Mouse (Mus musculus): ENCODE results near the gene Clec12b.
"Not testable (repeated sequence)": the region's sequence is repeated elsewhere in the genome, so short reads cannot be mapped to it uniquely, and the experiment has no call there.

The Clec12b gene

DNA sequence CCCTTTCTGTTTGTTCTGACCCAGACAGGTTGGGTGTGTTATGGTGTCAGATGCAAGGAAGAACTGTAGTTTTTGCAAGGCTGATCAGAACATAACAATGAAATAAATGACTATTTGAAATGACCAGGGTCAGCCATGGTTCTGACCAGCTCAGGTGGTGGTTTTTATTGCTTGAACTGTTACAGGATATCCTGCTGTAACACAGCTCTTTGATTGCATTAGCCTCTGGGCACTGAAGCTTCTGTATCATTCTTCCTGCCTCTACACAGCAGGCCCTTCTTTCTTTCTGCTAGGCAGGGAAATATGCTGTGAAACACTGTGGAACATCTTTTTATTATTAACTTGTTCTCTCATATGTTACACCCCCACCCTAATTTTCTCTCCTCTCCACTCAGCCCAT lies 29.2 kb downstream of the Clec12b start:
- Histone ChIP-seq H3K27me3 (ENCODE audit: insufficient read depth, low read length) (no peaks in the 10 kb centered on the region), H3K36me3 (ENCODE audit: insufficient read depth, low read length) (no peaks in the 10 kb centered on the region), H3K4me3 (replicated peaks; ENCODE audit: low read length) (no peak overlapping the region), H3K9me3 (ENCODE audit: low read length) (no peaks in the 10 kb centered on the region), H3K4me1 (replicated peaks; ENCODE audit: low read depth, low read length) (0 out of 2 replicates have a peak, but pooled peaks cover 2% of the 10 kb centered on the region)
- no peak for TF ChIP-seq CTCF (conservative IDR thresholded peaks at IDR 0.05; ENCODE audit: low read length)
- TF ChIP-seq NANOG (IDR thresholded peaks at IDR 0.05; ENCODE audit: borderline replicate concordance, low read length): no peak
- no peak for TF ChIP-seq POU5F1 (IDR thresholded peaks at IDR 0.05; ENCODE audit: borderline replicate concordance, low read length)

DNA sequence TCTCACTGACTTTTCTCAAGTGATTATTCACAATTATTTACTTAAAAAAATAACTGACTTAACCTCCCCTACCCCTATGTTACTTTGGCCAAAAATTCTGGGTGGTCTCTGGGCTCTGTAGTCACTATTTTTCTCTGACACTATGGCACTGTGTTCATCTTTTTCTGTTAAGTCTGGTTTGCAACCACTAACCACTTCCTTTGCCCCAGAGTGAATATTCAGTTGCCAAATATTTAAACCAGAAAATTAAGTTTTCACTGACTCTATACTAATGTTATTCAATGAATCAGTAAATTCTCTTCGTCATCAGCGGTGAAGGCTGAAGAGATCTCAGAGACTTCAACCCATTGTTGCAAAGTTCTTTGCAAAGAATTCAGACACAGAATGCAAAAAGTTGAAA lies 29.9 kb downstream of the Clec12b start:
- no peaks in the 10 kb centered on the region for H3K9me3 ChIP-seq (ENCODE audit: low read length)
- TF ChIP-seq NANOG (IDR thresholded peaks at IDR 0.05; ENCODE audit: borderline replicate concordance, low read length) (no peak), CTCF (conservative IDR thresholded peaks at IDR 0.05; ENCODE audit: low read length) (no peak), POU5F1 (IDR thresholded peaks at IDR 0.05; ENCODE audit: borderline replicate concordance, low read length) (no peak)
- H3K27me3 ChIP-seq (ENCODE audit: insufficient read depth, low read length): no peaks in the 10 kb centered on the region

DNA sequence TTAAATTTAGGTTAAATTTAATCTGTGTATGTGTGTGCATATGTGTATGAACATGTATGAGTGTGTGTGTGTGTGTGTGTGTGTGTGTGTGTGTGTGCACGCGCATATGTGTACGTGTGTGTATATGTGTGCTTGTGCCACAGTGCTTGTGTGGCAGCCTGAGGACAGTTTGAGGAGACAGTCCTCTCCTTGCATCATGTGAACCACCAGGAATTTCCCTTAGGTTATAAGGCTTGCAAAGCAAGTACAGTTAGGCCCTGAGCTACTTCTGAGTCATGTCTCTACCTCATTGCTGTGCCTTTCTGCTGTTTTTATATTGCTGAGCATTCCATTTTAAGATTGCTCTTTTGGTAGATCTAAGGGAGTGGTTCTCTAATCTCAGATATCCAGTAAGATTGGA lies 34.6 kb downstream of the Clec12b start:
- TF ChIP-seq CTCF (conservative IDR thresholded peaks at IDR 0.05; ENCODE audit: low read length) (no peak), POU5F1 (IDR thresholded peaks at IDR 0.05; ENCODE audit: borderline replicate concordance, low read length) (no peak), NANOG (IDR thresholded peaks at IDR 0.05; ENCODE audit: borderline replicate concordance, low read length) (no peak)
- H3K4me1 ChIP-seq (replicated peaks; ENCODE audit: low read depth, low read length): peaks cover 17% of the 10 kb centered on the region; the same call in 1 of the 2 replicates
- no peaks in the 10 kb centered on the region for H3K27me3 ChIP-seq (ENCODE audit: insufficient read depth, low read length)
- H3K9me3 ChIP-seq (ENCODE audit: low read length): peaks cover 30% of the 10 kb centered on the region
- H3K36me3 ChIP-seq (ENCODE audit: insufficient read depth, low read length): no peaks in the 10 kb centered on the region
- no peak overlapping the region for H3K4me3 ChIP-seq (replicated peaks; ENCODE audit: low read length)

More for the DNA sequence above, 29.9 kb downstream of the Clec12b start:
- Histone ChIP-seq H3K36me3 (ENCODE audit: insufficient read depth, low read length) (no peaks in the 10 kb centered on the region), H3K4me1 (replicated peaks; ENCODE audit: low read depth, low read length) (0 out of 2 replicates have a peak, but pooled peaks cover 5% of the 10 kb centered on the region), H3K4me3 (replicated peaks; ENCODE audit: low read length) (no peak overlapping the region)

DNA sequence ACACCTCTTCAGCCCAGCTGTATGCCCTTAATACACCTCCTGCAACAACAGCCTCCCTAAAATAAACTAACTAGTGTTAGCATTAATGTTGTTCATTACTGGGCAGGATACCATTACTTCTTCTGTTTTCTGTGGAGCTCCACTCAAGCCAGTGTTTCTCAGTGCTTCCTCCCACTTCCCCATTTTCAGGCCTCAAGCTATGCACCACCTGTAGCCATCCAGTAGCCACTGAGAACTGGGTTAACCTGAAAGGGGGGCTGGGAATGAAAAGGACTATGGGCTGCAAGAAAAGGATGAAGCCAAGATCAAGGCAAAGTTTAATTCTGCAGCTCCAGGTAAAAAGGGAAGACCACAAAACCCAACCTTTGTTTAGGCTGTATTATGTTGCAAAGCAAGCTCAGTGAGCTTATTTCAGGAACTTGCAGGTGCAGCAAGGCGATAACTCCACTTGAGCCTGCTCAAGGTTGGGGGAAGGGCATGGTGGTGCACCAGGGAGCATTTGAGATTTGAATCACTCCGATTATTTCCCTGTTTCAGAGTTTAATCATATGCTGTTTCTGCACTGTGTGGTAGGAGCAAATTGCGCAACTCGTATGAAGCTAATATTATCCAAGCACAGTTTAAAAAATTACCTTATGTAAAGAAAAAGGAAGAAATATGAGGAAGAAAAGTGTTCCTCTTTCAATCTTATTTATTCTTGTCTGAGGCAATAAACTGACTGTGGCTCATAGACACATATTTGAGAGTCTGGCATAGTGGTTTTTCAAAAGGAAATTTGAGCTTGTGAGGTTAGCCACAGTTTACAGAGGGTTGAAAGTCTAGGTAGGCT lies 35.9 kb downstream of the Clec12b start:
- H3K27me3 ChIP-seq (ENCODE audit: insufficient read depth, low read length): no peaks in the 10 kb centered on the region
- H3K4me3 ChIP-seq (replicated peaks; ENCODE audit: low read length): no peak overlapping the region
- H3K4me1 ChIP-seq (replicated peaks; ENCODE audit: low read depth, low read length): peaks cover 17% of the 10 kb centered on the region; the same call in 1 of the 2 replicates
- TF ChIP-seq CTCF (conservative IDR thresholded peaks at IDR 0.05; ENCODE audit: low read length) (no peak), NANOG (IDR thresholded peaks at IDR 0.05; ENCODE audit: borderline replicate concordance, low read length) (no peak), POU5F1 (IDR thresholded peaks at IDR 0.05; ENCODE audit: borderline replicate concordance, low read length) (no peak)
- peaks cover 30% of the 10 kb centered on the region for H3K9me3 ChIP-seq (ENCODE audit: low read length)
- no peaks in the 10 kb centered on the region for H3K36me3 ChIP-seq (ENCODE audit: insufficient read depth, low read length)

DNA sequence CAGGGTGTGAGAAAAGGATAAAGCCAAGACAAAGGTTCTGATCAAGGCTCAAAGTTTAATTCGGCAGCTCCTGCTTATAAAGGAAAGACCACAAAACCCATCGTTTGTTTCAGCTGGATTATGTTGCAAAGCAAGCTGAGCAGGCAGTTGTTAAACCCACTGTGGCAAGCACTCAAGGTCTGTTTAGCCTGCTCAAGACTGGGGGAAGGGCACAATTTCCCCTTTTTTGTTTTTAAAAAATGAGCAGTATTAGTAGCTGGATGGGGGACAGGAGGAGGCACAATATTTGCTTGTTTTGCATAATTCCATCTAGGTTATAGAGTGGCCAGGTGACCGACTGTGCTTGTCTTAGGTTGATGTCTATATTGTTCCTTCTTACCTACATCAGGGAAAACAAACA lies 41.3 kb downstream of the Clec12b start:
- Histone ChIP-seq H3K27me3 (ENCODE audit: insufficient read depth, low read length) (no peaks in the 10 kb centered on the region), H3K4me1 (replicated peaks; ENCODE audit: low read depth, low read length) (peaks cover 2% of the 10 kb centered on the region; the same call in 1 of the 2 replicates), H3K9me3 (ENCODE audit: low read length) (peaks cover 28% of the 10 kb centered on the region), H3K36me3 (ENCODE audit: insufficient read depth, low read length) (no peaks in the 10 kb centered on the region), H3K4me3 (replicated peaks; ENCODE audit: low read length) (no peak overlapping the region)
- TF ChIP-seq POU5F1 (IDR thresholded peaks at IDR 0.05; ENCODE audit: borderline replicate concordance, low read length): no peak
- no peak for TF ChIP-seq NANOG (IDR thresholded peaks at IDR 0.05; ENCODE audit: borderline replicate concordance, low read length)
- no peak for TF ChIP-seq CTCF (conservative IDR thresholded peaks at IDR 0.05; ENCODE audit: low read length)

DNA sequence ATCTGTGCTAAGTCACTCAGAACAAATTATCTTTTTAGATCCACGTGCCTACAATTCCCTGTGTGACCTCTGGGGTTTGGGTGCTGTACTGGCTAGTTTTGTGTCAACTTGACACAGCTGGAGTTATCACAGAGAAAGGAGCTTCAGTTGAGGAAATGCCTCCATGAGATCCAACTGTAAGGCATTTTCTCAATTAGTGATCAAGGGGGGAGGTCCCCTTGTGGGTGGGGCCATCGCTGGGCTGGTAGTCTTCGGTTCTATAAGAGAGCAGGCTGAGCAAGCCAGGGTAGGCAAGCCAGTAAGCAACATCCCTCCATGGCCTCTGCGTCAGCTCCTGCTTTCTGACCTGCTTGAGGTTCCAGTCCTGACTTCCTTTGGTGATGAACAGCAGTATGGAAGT lies 43.3 kb downstream of the Clec12b start, which contains the start of gene Clec12a:
TSS of gene Clec12a (plus strand) at position 301 of the 400 bp plus-strand sequence.
- H3K36me3 ChIP-seq (ENCODE audit: insufficient read depth, low read length); H3K9me3 ChIP-seq (ENCODE audit: low read length); H3K27me3 ChIP-seq (ENCODE audit: insufficient read depth, low read length); H3K4me1 ChIP-seq (replicated peaks; ENCODE audit: low read depth, low read length); H3K4me3 ChIP-seq (replicated peaks; ENCODE audit: low read length): not testable (repeated sequence)

DNA sequence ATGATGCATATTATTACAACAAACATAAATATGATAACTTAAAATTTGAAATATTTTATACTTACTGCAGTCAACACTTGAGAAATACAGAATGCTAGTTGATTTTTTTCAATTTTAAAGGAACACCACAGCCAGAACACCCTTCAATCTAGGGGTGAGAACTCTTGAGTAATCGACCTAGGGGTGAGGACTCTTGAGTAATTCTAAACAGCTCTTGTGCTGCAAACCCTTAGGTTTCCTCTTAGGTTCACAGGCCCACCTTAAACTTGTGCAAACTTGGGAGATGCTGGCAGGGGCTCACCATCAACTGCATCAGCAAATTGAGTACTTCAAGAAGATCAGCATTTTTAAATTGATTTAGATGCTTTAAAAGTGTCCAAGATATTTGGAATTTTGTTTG lies 47.9 kb downstream of the Clec12b start:
- H3K9me3 ChIP-seq (ENCODE audit: low read length): no peaks in the 10 kb centered on the region
- H3K27me3 ChIP-seq (ENCODE audit: insufficient read depth, low read length): no peaks in the 10 kb centered on the region
- no peak for TF ChIP-seq POU5F1 (IDR thresholded peaks at IDR 0.05; ENCODE audit: borderline replicate concordance, low read length)
- no peak for TF ChIP-seq CTCF (conservative IDR thresholded peaks at IDR 0.05; ENCODE audit: low read length)
- no peak for TF ChIP-seq NANOG (IDR thresholded peaks at IDR 0.05; ENCODE audit: borderline replicate concordance, low read length)
- no peak overlapping the region for H3K4me3 ChIP-seq (replicated peaks; ENCODE audit: low read length)
- H3K4me1 ChIP-seq (replicated peaks; ENCODE audit: low read depth, low read length): no peaks in the 10 kb centered on the region; the same call in 1 of the 2 replicates
- no peaks in the 10 kb centered on the region for H3K36me3 ChIP-seq (ENCODE audit: insufficient read depth, low read length)

DNA sequence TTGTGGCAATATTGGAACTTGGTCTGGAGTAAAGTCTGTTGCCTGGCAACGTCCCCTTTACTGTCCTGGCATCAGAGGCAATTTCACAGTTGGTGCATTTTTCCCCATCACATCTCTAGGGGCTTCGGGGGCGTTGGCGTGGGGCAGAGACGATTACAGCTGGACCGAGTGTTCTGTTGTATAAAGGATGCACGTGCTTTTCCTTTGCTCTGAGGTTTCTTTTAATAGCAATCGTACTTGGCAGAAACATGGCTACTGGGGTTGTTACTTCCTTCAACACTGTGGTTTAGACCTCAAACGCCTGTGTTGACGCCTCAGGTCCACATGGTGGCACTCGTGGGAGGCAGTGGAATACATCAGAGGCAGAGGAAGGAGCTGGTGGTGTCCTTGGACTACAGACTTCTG lies 52.0 kb downstream of the Clec12b start:
- Histone ChIP-seq H3K27me3 (ENCODE audit: insufficient read depth, low read length) (no peaks in the 10 kb centered on the region), H3K4me3 (replicated peaks; ENCODE audit: low read length) (no peak overlapping the region), H3K4me1 (replicated peaks; ENCODE audit: low read depth, low read length) (no peaks in the 10 kb centered on the region; the same call in 1 of the 2 replicates), H3K36me3 (ENCODE audit: insufficient read depth, low read length) (no peaks in the 10 kb centered on the region), H3K9me3 (ENCODE audit: low read length) (no peaks in the 10 kb centered on the region)
- TF ChIP-seq POU5F1 (IDR thresholded peaks at IDR 0.05; ENCODE audit: borderline replicate concordance, low read length) (no peak), CTCF (conservative IDR thresholded peaks at IDR 0.05; ENCODE audit: low read length) (peak; percentile 29; the same call in 1 of the 2 replicates)

DNA sequence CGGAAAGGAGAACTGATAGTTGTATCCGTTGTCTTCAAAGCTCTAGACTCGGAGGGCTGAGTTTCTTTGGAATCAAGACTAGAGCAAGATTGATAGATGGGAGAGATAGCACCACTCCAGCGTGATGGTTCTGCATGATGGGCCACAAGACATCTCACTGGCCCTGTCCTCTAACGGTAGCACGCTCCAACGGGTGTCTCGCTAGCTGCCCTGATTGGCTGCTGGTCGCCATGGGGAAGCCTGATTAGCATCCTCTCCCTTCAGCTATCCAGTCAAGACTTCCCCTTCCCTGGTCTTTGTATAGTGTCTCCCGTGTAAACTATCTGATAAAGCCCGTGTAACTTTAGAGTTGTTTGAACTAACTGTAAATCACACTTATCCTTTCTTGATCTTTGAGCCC lies 54.1 kb downstream of the Clec12b start, which contains the start of gene 4922502D21Rik:
TSS of gene 4922502D21Rik (minus strand) at position 187 of the 400 bp plus-strand sequence.
- no peak for TF ChIP-seq CTCF (conservative IDR thresholded peaks at IDR 0.05; ENCODE audit: low read length)
- no peak for TF ChIP-seq NANOG (IDR thresholded peaks at IDR 0.05; ENCODE audit: borderline replicate concordance, low read length)
- no peak for TF ChIP-seq POU5F1 (IDR thresholded peaks at IDR 0.05; ENCODE audit: borderline replicate concordance, low read length)
- H3K36me3 ChIP-seq (ENCODE audit: insufficient read depth, low read length): no peaks in the 10 kb centered on the region
- H3K9me3 ChIP-seq (ENCODE audit: low read length): no peaks in the 10 kb centered on the region
- no peak within 1 kb of the TSS for H3K4me3 ChIP-seq (replicated peaks; ENCODE audit: low read length)
- H3K4me1 ChIP-seq (replicated peaks; ENCODE audit: low read depth, low read length): no peaks in the 10 kb centered on the region; the same call in 1 of the 2 replicates
- no peaks in the 10 kb centered on the region for H3K27me3 ChIP-seq (ENCODE audit: insufficient read depth, low read length)
